Mouse (Mus musculus) heart, embryonic 14.5 days (tissue): ENCODE results near the gene Dkk3. TPM values are rescaled to one million over a fixed set of nuclear protein-coding genes. Genes with fewer than 3 reads are reported as not detected.
A peak's percentile ranks its signal among the peaks of the same experiment; 100 is the strongest.

Source experiments
- ATAC-seq: fragments of 200-750 bp; cut with Nextera tagmentation; 2 replicates; pipeline ENCODE4 v1.8.0; 2017; ENCODE audit warnings: low read depth, moderate TSS enrichment; ENCODE audit not compliant: insufficient number of reproducible peaks, insufficient read depth, low FRiP score
- H3K27ac ChIP-seq, 2 experiments: fragments of 200-500 bp in 1 of 2; fragments of 300-500 bp in 1 of 2; sonication (generic) in 1 of 2; replicated peaks in 1 of 2; 2 replicates each; pipeline ENCODE4 v1.5.1; 2012 to 2014; ENCODE audit warnings: low read depth in 2 of 2, low read length in 2 of 2, control low read depth in 1 of 2, mild to moderate bottlenecking in 1 of 2, mixed read lengths in 1 of 2; ENCODE audit not compliant: control insufficient read depth in 1 of 2, insufficient read depth in 1 of 2
- H3K27me3 ChIP-seq: fragments of 300-500 bp; sonication (generic); 2 replicates; pipeline ENCODE4 v1.6.1; 2014; ENCODE audit warnings: mild to moderate bottlenecking, low read length, control low read depth; ENCODE audit not compliant: control insufficient read depth, insufficient read depth
- H3K36me3 ChIP-seq: fragments of 300-500 bp; sonication (generic); 2 replicates; pipeline ENCODE4 v1.6.1; 2014; ENCODE audit warnings: mild to moderate bottlenecking, control low read depth, low read length, mixed read lengths; ENCODE audit not compliant: control insufficient read depth, insufficient read depth
- H3K4me1 ChIP-seq, 2 experiments: fragments of 200-500 bp in 1 of 2; fragments of 300-500 bp in 1 of 2; sonication (generic) in 1 of 2; 2 replicates each; pipeline ENCODE4 v1.6.1; 2012 to 2014; ENCODE audit warnings: low read length in 2 of 2, control low read depth in 1 of 2, mixed read lengths in 1 of 2; ENCODE audit not compliant: control insufficient read depth in 2 of 2, insufficient read depth in 2 of 2
- H3K4me2 ChIP-seq: fragments of 300-500 bp; sonication (generic); 2 replicates; pipeline ENCODE4 v1.6.1; 2014; ENCODE audit warnings: mild to moderate bottlenecking, low read length
- H3K4me3 ChIP-seq, 2 experiments: fragments of 200-500 bp in 1 of 2; fragments of 300-500 bp in 1 of 2; sonication (generic) in 1 of 2; 2 replicates each; pipeline ENCODE4 v1.5.1; 2012 to 2014; ENCODE audit warnings: low read length in 2 of 2, mild to moderate bottlenecking in 2 of 2, control low read depth in 1 of 2, low read depth in 1 of 2, moderate library complexity in 1 of 2; ENCODE audit not compliant: control insufficient read depth in 1 of 2, insufficient read depth in 1 of 2
- H3K9ac ChIP-seq: fragments of 300-500 bp; sonication (generic); 2 replicates; pipeline ENCODE4 v1.6.1; 2014; ENCODE audit warnings: mild to moderate bottlenecking, low read length
- H3K9me3 ChIP-seq: fragments of 300-500 bp; sonication (generic); 2 replicates; pipeline ENCODE4 v1.6.1; 2016; ENCODE audit warnings: low read length, control low read depth; ENCODE audit not compliant: control insufficient read depth
- WGBS: fragments of 180-500 bp; shearing (Covaris S2); extraction: QIAGEN DNeasy Blood & Tissue Kit; methylation state at CpG from one replicate; pipeline ENCODE4 v1.1.7; 2014; 5-methylcytosine and 5-hydroxymethylcytosine counted together
- polyA plus RNA-seq: library from polyadenylated mRNA; unstranded; fragments of >200 nt; fragmentation: Nextera tagmentation; extraction: Ambion mirVana; gene quantifications from 2 replicates; pipeline ENCODE4 v1.2.1, GENCODE M21; 2014

Dkk3 gene
- polyA plus RNA-seq, 1 experiment from 2014 or later, result 86.3 TPM

DNA sequence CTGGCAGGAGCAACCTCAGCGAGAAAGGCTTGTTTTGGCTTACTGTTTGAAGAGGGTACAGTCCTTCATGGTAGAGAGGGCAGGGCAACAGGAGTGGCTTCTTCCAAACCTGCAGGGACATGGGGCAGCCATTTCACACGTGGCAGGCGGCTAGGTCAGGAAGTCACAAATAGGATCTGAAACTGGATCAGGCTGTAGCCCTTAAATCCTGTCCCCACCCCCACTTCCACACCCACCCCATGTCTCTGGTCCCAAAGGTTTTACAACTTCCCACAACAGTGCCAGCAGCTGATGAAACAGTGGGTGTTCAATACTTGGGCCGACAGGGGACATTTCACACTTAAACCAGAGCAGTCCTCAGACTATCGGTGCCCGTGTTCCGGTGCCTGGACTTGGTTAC is 28.0 kb upstream of the Dkk3 start:
- H3K9me3 ChIP-seq, result 0 out of 2 replicates have a peak, but pooled peaks cover 4% of the 10 kb centered on the region
- no peak for ATAC-seq
- no peaks in the 10 kb centered on the region for H3K27me3 ChIP-seq
- H3K4me3 ChIP-seq, result no peak overlapping the region
- no peaks in the 10 kb centered on the region for H3K36me3 ChIP-seq
- 78% methylated on average over 7 of the region's 7 CpGs for WGBS
- no peak overlapping the region for H3K9ac ChIP-seq
- H3K27ac ChIP-seq, result no peak overlapping the region
- peaks cover 18 to 24% of the 10 kb centered on the region in 2 experiments for H3K4me1 ChIP-seq
- H3K4me2 ChIP-seq, result no peak overlapping the region

DNA sequence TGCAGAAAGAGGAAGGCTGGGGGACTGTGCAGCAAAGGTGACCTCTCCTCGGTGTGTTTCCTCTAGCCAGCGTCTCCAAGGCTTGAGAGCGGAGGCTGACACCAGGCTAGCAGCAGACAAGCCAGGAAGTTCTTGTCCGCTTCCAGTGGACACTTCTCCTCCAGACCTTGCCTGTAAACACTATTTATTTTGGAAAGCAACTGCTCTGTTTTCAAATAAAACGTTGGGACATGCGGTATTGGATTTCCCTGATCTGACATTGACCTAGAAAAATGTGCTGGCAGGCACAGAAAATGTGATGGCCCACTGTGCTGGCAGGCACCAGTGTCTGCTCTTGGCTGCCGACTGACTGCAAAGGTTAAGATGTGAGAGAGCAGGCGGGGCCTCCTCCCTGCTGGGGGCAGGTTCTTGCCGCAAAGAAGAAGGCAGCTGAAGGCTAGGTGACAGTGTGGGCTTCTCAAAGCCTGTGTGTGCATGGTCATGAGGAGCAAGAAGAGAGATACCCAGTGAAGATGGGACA is 26.4 kb upstream of the Dkk3 start:
- Histone ChIP-seq H3K4me3 (no peak overlapping the region), H3K36me3 (no peaks in the 10 kb centered on the region), H3K27ac (no peak overlapping the region), H3K4me2 (no peak overlapping the region), H3K4me1 (peaks cover 21 to 27% of the 10 kb centered on the region in 2 experiments), H3K9ac (no peak overlapping the region), H3K27me3 (no peaks in the 10 kb centered on the region), H3K9me3 (0 out of 2 replicates have a peak, but pooled peaks cover 4% of the 10 kb centered on the region)
- 52% methylated on average over 9 of the region's 9 CpGs for WGBS
- ATAC-seq, result no peak

DNA sequence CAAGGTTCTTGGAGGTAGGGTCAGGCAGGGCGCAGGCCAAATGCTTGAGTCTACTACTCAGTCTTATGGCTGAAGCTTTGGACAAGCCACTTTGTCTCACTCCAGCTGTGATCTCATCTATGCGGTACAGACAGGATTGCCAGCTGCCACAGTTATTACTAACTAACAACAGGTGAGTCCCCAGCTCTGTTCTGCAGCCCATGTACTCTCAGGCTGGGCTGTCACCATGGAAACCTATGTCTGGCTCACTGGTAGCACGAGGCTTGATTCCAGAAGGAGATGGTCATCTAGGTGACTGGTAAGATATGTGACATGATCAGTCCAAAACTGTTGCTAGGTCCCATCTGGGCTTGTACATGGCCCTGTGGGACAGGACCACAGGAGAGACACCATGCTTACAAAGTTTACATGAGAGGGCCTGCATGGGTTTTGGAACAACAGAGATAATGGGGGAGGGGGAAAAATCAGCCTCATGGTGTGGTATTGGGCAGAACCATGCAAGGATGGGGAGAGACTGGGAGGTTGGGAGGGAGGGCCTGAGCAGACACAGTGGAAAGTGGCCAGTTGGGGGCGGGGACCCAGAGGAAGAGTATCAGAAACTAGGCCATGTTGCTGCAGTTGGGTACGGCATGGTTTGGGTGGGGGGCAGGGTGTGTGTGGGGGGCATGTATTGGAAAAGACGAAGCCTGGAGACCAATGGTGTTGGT is 25.8 kb upstream of the Dkk3 start:
- H3K9me3 ChIP-seq, result 0 out of 2 replicates have a peak, but pooled peaks cover 4% of the 10 kb centered on the region
- H3K36me3 ChIP-seq, result no peaks in the 10 kb centered on the region
- H3K4me3 ChIP-seq, result no peak overlapping the region
- no peak for ATAC-seq
- peaks cover 21 to 27% of the 10 kb centered on the region in 2 experiments for H3K4me1 ChIP-seq
- WGBS, result 81% methylated on average over 6 of the region's 6 CpGs
- no peaks in the 10 kb centered on the region for H3K27me3 ChIP-seq
- no peak overlapping the region for H3K4me2 ChIP-seq
- H3K9ac ChIP-seq, result no peak overlapping the region
- H3K27ac ChIP-seq, result no peak overlapping the region

DNA sequence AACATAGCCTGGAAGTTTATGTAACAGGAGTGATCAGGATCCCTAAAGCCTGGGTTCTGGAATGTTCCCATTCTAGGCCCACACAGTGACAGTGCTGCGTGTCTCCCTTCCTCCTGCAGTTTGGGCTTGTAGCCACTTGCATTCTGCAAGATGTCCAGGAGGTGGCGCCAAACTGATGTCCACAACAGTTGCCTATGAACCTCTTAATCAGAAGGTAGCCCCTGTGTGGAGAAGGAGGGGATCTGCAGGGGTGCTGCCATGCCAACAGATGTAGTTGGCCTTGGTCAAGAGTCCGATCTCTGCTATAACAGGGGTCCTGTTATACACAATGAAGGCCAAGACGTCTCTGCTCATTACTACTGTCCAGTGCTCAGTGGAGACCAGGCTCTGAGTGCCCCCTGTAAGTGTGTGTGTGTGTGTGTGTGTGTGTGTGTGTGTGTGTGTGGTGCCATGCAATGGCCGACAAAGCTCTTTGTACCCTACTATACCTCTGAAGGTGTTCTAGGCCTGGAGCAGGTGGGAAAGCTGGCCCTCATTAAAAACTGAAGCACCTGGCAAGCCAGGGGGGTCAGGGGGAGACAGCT is 24.5 kb upstream of the Dkk3 start:
- no peak overlapping the region for H3K4me2 ChIP-seq
- peaks cover 19 to 27% of the 10 kb centered on the region in 2 experiments for H3K4me1 ChIP-seq
- H3K9me3 ChIP-seq, result 0 out of 2 replicates have a peak, but pooled peaks cover 4% of the 10 kb centered on the region
- ATAC-seq, result peak; percentile 36; the same call in 1 of the 2 replicates
- H3K4me3 ChIP-seq, result no peak overlapping the region
- no peaks in the 10 kb centered on the region for H3K27me3 ChIP-seq
- H3K36me3 ChIP-seq, result no peaks in the 10 kb centered on the region
- H3K9ac ChIP-seq, result no peak overlapping the region
- WGBS, result 33% methylated on average over 5 of the region's 5 CpGs
- H3K27ac ChIP-seq, result no peak overlapping the region

- Histone ChIP-seq H3K4me3 (peak overlapping the region in 1 of 2 experiments; percentile 15; a peak in 1 of 4 replicates), H3K9ac (peak overlapping the region; percentile 27; the same call in 1 of the 2 replicates)
- 12% methylated on average over 8 of the region's 10 CpGs for whole genome bisulfite sequencing
Measured at GRCm38 (mm10) chr7:112180235-112180705, 21.4 kb upstream of the Dkk3 start.

GRCm38 (mm10) chr7:112176627-112177026 is 17.8 kb upstream of the Dkk3 start:
- Histone ChIP-seq H3K4me3 (no peak overlapping the region), H3K36me3 (no peaks in the 10 kb centered on the region), H3K27ac (no peak overlapping the region), H3K4me2 (no peak overlapping the region), H3K9ac (no peak overlapping the region), H3K4me1 (peaks cover 3 to 5% of the 10 kb centered on the region in 2 experiments; a peak in 2 of 4 replicates), H3K9me3 (no peaks in the 10 kb centered on the region), H3K27me3 (no peaks in the 10 kb centered on the region)
- ATAC-seq, result no peak
- 75% methylated on average over 2 of the region's 2 CpGs for WGBS

More at GRCm38 (mm10) chr7:112180235-112180705, 21.4 kb upstream of the Dkk3 start:
- Histone ChIP-seq H3K9me3 (no peaks in the 10 kb centered on the region), H3K4me2 (peak overlapping the region; percentile 52), H3K27me3 (no peaks in the 10 kb centered on the region), H3K4me1 (peaks cover 9 to 18% of the 10 kb centered on the region in 2 experiments; a peak in 3 of 4 replicates), H3K27ac (0 out of 4 replicates have a peak overlapping the region, but pooled peaks of 1 of the 2 experiments have one; percentile 21), H3K36me3 (no peaks in the 10 kb centered on the region)
- peak; percentile 27; the same call in 1 of the 2 replicates for ATAC-seq

GRCm38 (mm10) chr7:112172669-112173068 is 13.8 kb upstream of the Dkk3 start:
- H3K4me3 ChIP-seq, result no peak overlapping the region
- H3K27ac ChIP-seq, result no peak overlapping the region
- H3K4me2 ChIP-seq, result no peak overlapping the region
- no peak overlapping the region for H3K9ac ChIP-seq
- WGBS, result 50% methylated on average over 4 of the region's 4 CpGs
- ATAC-seq, result no peak
- peaks cover 8 to 9% of the 10 kb centered on the region in 2 experiments; a peak in 3 of 4 replicates for H3K4me1 ChIP-seq
- H3K36me3 ChIP-seq, result no peaks in the 10 kb centered on the region
- H3K27me3 ChIP-seq, result no peaks in the 10 kb centered on the region
- H3K9me3 ChIP-seq, result no peaks in the 10 kb centered on the region
